Mouse (Mus musculus) neural tube, embryonic 14.5 days (tissue): ENCODE measurements around the gene Aar2. TPM values are rescaled to one million over a fixed set of nuclear protein-coding genes. Genes with fewer than 3 reads are reported as not detected.
A peak's percentile ranks its signal among the peaks of the same experiment; 100 is the strongest.
"Not testable (repeated sequence)": the region's sequence is repeated elsewhere in the genome, so short reads cannot be mapped to it uniquely, and the experiment has no call there.

Experiments
- ATAC-seq: fragments of 200-750 bp; cut with Nextera tagmentation; 2 replicates; pipeline ENCODE4 v1.8.0; 2017; ENCODE audit warnings: low read depth, mild to moderate bottlenecking, moderate TSS enrichment, moderate library complexity
- H3K27ac ChIP-seq: fragments of 300-500 bp; sonication (generic); 2 replicates; pipeline ENCODE4 v1.5.1; 2014; ENCODE audit warnings: low read depth, mild to moderate bottlenecking, control low read depth, low read length, moderate library complexity, mixed read lengths
- H3K27me3 ChIP-seq: fragments of 300-500 bp; sonication (generic); 2 replicates; pipeline ENCODE4 v1.6.1; 2014; ENCODE audit warnings: low read length; ENCODE audit not compliant: control insufficient read depth, insufficient read depth
- H3K36me3 ChIP-seq: fragments of 300-500 bp; sonication (generic); 2 replicates; pipeline ENCODE4 v1.6.1; 2014; ENCODE audit warnings: low read length, mixed read lengths; ENCODE audit not compliant: control insufficient read depth, insufficient read depth
- H3K4me1 ChIP-seq: fragments of 300-500 bp; sonication (generic); 2 replicates; pipeline ENCODE4 v1.6.1; 2014; ENCODE audit warnings: low read length; ENCODE audit not compliant: control insufficient read depth, insufficient read depth
- H3K4me2 ChIP-seq: fragments of 300-500 bp; sonication (generic); 2 replicates; pipeline ENCODE4 v1.6.1; 2014; ENCODE audit warnings: mild to moderate bottlenecking, low read depth, low read length, control low read depth
- H3K4me3 ChIP-seq: fragments of 300-500 bp; sonication (generic); 2 replicates; pipeline ENCODE4 v1.5.1; 2014; ENCODE audit warnings: low read depth, low read length, control low read depth, mixed read lengths
- H3K9ac ChIP-seq: fragments of 300-500 bp; sonication (generic); replicated peaks from 2 replicates; pipeline ENCODE4 v1.6.1; 2014; ENCODE audit warnings: low read depth, mild to moderate bottlenecking, control low read depth, low read length, mixed read lengths
- H3K9me3 ChIP-seq: fragments of 300-500 bp; sonication (generic); 2 replicates; pipeline ENCODE4 v1.6.1; 2016; ENCODE audit warnings: low read length; ENCODE audit not compliant: control insufficient read depth
- WGBS: fragments of 180-500 bp; shearing (Covaris S2); extraction: QIAGEN DNeasy Blood & Tissue Kit; methylation state at CpG from one replicate; pipeline ENCODE4 v1.1.7; 2014; 5-methylcytosine and 5-hydroxymethylcytosine counted together
- polyA plus RNA-seq: library from polyadenylated mRNA; unstranded; fragments of >200 nt; fragmentation: Nextera tagmentation; extraction: Ambion mirVana; gene quantifications from 2 replicates; pipeline ENCODE4 v1.2.1, GENCODE M21; 2014

Gene Aar2
- 51.1 and 53.9 TPM in 2 replicates for polyA plus RNA-seq

DNA sequence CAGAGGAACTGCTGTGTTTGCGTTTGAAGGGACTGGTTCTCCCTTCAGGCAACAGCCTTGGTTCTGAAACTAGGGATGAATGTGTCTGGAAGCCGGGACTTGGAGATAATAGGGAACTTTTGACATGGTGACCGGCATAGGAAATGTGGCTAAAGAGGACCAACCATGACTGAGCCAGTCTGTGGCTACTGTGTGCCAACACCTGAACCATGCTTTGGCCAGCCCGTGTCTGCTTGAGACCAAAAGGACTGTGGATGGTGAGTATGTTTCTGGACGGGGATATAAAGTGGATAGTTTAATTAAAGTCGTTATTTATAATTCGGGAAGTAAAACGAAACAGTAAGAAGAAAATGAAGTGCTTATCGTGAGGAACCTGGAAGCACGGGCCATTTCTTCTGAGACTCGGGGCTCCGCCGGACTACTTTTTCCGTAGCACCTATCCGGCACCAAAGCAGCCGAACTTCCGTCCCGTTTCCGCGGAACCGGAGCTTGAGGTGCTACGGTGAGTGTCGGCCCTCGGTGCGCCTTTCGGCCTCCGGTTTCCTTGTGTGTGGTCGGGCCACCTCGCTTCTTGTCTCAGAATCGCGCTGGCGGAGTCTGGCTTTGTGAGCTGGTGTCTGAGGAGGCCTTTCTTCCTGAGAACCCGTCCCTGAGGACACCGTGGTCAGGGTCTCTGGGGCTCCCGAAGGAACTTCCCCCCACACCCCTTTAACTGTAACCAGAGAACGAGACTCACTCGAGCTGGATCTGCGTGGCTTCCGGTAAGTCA is at the start of gene Aar2:
TSS of gene Aar2 (plus strand) at position 462 of the 769 bp plus-strand sequence.
- H3K27ac ChIP-seq: no peak within 1 kb of the TSS
- H3K4me1 ChIP-seq: peaks cover 6% of the 10 kb centered on the region; the same call in 1 of the 2 replicates
- ATAC-seq: peak; percentile 65; the same call in 1 of the 2 replicates
- 6% methylated on average over 39 of the region's 39 CpGs for WGBS
- peaks cover 8% of the 10 kb centered on the region for H3K36me3 ChIP-seq
- peak within 1 kb of the TSS; percentile 74 for H3K4me2 ChIP-seq
- H3K9ac ChIP-seq: peak within 1 kb of the TSS; percentile 69
- H3K9me3 ChIP-seq: no peaks in the 10 kb centered on the region
- no peaks in the 10 kb centered on the region for H3K27me3 ChIP-seq
- peak within 1 kb of the TSS; percentile 51 for H3K4me3 ChIP-seq

DNA sequence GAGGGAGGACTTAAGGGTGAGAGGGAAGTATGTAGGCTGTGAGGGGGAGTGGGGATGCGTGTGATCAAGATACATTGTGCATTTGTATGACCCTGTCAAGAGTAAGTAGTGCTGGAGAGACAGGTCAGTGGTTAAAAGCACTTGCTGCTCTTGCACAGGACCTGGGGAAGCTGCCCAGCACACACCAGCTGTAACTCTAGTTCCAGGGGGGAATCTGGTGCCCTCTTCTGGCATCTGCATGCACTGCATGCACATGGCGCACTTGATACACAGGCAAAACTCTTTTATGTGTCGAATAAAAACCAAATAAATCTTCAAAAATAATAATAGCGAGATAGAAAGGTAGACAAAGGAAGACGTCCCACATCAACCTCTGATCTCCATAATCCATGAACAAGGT is 49.5 kb upstream of the Aar2 start:
- H3K27ac ChIP-seq: no peak overlapping the region
- WGBS: 55% methylated on average over 5 of the region's 5 CpGs
- H3K4me1 ChIP-seq: peaks cover 9% of the 10 kb centered on the region
- H3K4me2 ChIP-seq: no peak overlapping the region
- H3K9me3 ChIP-seq: no peaks in the 10 kb centered on the region
- peaks cover 39% of the 10 kb centered on the region for H3K36me3 ChIP-seq
- no peak overlapping the region for H3K9ac ChIP-seq
- H3K27me3 ChIP-seq: no peaks in the 10 kb centered on the region
- H3K4me3 ChIP-seq: no peak overlapping the region
- ATAC-seq: 0 out of 2 replicates have a peak, but pooled peaks have one; percentile 11

DNA sequence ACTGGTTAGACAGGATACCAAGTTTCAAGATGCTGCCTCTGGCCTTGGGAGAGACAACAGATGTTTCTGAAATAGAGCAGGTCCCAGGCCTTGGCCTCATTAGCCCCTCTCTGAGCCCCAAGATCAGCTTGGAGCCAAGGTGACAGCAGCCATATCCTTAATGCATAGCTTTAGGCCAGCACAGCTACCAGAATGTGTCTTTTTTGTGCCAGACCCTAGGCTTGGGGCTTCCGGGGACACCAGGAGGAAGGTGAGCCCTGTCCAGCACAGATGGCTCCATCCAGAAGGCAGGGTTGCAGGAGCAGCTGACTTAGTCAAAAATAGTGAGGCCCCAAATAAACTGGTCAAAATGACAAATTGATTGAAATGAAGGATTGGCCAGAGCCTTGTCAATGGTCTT is 46.4 kb upstream of the Aar2 start:
- Histone ChIP-seq H3K4me3 (no peak overlapping the region), H3K4me2 (no peak overlapping the region), H3K9ac (no peak overlapping the region), H3K27ac (no peak overlapping the region), H3K9me3 (no peaks in the 10 kb centered on the region), H3K4me1 (no peaks in the 10 kb centered on the region), H3K36me3 (peaks cover 44% of the 10 kb centered on the region), H3K27me3 (no peaks in the 10 kb centered on the region)
- WGBS: 97% methylated on average over 1 of the region's 1 CpGs
- no peak for ATAC-seq

GRCm38 (mm10) chr2:156505533-156505932 is 41.9 kb upstream of the Aar2 start:
- H3K4me2 ChIP-seq: no peak overlapping the region
- H3K27me3 ChIP-seq: no peaks in the 10 kb centered on the region
- peaks cover 42% of the 10 kb centered on the region for H3K36me3 ChIP-seq
- no peak overlapping the region for H3K27ac ChIP-seq
- no peak for ATAC-seq
- WGBS: 92% methylated on average over 13 of the region's 13 CpGs
- H3K4me3 ChIP-seq: no peak overlapping the region
- H3K9me3 ChIP-seq: no peaks in the 10 kb centered on the region
- no peaks in the 10 kb centered on the region for H3K4me1 ChIP-seq
- no peak overlapping the region for H3K9ac ChIP-seq

DNA sequence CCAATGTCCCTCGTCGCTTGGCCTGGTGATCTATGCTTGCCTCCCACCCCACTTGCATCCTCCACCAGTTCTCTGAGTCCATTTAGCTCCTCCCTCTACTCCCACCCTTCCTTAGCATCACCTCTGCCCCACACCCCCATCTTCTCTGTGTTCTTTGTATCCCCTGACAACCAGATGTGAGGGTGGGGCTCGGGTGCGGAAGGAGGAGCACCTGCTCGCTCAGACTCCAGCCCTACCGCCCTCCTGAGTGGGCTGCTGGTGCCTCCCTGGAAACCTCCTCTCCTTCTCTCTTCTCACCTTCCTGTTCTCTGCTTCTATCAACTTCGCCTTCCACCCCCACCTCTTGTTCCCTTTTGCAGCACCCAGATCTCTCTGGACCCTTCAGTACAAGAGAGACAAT is 35.4 kb upstream of the Aar2 start:
- 83% methylated on average over 7 of the region's 7 CpGs for WGBS
- no peaks in the 10 kb centered on the region for H3K4me1 ChIP-seq
- H3K27me3 ChIP-seq: no peaks in the 10 kb centered on the region
- ATAC-seq: no peak
- no peak overlapping the region for H3K27ac ChIP-seq
- no peak overlapping the region for H3K9ac ChIP-seq
- no peaks in the 10 kb centered on the region for H3K9me3 ChIP-seq
- no peak overlapping the region for H3K4me3 ChIP-seq
- H3K36me3 ChIP-seq: peaks cover 37% of the 10 kb centered on the region
- no peak overlapping the region for H3K4me2 ChIP-seq

DNA sequence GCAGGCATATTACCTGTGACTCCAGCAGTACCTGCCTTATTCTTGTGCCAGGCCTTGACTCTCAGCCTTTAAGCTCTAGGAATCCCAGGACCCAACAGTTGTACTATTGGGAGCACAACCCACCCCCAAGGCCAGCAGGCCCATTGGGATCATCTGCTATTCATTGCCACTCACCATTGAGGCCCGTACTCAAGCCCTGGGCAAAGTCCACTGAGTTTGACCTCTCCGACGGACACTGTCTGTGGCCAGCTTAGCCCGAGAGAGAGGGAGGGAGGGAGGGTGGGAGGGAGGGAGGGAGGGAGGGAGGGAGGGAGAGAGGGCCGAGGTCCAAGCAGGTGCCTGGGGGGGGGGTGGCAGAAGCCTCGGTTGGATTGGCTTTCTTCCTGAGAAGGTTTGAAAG is 34.8 kb upstream of the Aar2 start:
- Histone ChIP-seq H3K27me3 (no peaks in the 10 kb centered on the region), H3K9me3 (no peaks in the 10 kb centered on the region), H3K27ac (no peak overlapping the region), H3K36me3 (peaks cover 37% of the 10 kb centered on the region), H3K4me2 (no peak overlapping the region), H3K9ac (no peak overlapping the region), H3K4me1 (no peaks in the 10 kb centered on the region), H3K4me3 (no peak overlapping the region)
- ATAC-seq: no peak
- WGBS: 70% methylated on average over 4 of the region's 6 CpGs

DNA sequence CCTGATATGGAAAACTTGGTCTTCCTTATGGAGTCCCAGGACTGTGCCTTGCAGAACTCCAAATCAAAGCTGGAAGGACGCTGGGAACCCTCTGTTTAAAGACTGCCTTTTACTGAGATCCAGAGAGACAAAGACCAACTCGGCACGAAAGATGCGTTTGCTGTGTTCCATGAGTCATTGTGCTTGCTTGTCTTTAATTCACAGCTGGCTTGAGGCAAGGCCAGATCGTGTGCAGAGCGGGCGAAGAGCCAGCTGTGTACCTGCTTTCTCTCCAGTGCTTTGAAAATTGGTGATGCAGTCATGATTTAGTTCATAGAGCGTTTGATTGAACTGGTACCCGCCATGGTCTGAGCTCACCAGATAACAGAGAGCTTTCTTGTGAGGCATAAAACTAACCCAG is 32.3 kb upstream of the Aar2 start:
- no peaks in the 10 kb centered on the region for H3K9me3 ChIP-seq
- ATAC-seq: no peak
- 84% methylated on average over 9 of the region's 9 CpGs for WGBS
- peaks cover 33% of the 10 kb centered on the region for H3K36me3 ChIP-seq
- H3K27me3 ChIP-seq: no peaks in the 10 kb centered on the region
- H3K4me3 ChIP-seq: no peak overlapping the region
- H3K4me2 ChIP-seq: no peak overlapping the region
- H3K4me1 ChIP-seq: no peaks in the 10 kb centered on the region
- H3K9ac ChIP-seq: no peak overlapping the region
- no peak overlapping the region for H3K27ac ChIP-seq

DNA sequence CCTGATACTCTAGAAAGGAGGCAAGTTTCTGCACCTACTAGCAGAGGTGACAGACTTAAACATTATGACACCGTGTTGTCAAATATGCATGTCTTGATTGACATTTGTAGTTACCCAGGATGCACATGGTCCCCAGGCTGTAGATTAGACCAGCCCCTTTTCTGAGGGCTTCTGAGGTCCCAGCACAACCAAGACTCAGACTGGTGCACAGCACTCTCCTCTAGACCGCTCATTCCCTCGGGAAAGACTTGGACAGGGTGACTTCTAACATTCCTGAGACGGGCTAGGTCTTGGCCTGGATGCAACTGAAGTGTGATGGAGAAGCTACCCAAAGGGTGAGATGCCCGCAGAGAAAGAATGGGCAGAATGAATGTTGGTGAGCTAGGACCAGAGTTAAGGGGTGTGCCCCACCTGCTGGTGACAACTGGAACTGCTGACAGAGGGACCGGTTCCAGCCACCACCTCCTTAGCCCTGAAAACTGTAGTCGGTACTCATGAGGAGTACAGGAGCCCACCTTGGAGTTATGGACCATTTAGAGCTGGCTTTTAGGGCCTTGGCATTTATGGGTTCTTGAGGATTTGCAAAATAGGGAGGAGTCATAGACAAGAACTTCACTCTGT is 31.7 kb upstream of the Aar2 start:
- H3K4me1 ChIP-seq: no peaks in the 10 kb centered on the region
- H3K9ac ChIP-seq: no peak overlapping the region
- peak; percentile 68 for ATAC-seq
- no peak overlapping the region for H3K4me2 ChIP-seq
- H3K9me3 ChIP-seq: no peaks in the 10 kb centered on the region
- WGBS: 31% methylated on average over 7 of the region's 7 CpGs
- peaks cover 33% of the 10 kb centered on the region for H3K36me3 ChIP-seq
- H3K27me3 ChIP-seq: no peaks in the 10 kb centered on the region
- no peak overlapping the region for H3K4me3 ChIP-seq
- no peak overlapping the region for H3K27ac ChIP-seq

- not testable (repeated sequence) for H3K9me3 ChIP-seq, H3K9ac ChIP-seq, H3K4me2 ChIP-seq, H3K27ac ChIP-seq, H3K4me1 ChIP-seq, H3K27me3 ChIP-seq, H3K4me3 ChIP-seq
- ATAC-seq: peak; percentile 88
- 81% methylated on average over 2 of the region's 2 CpGs for WGBS
- peaks cover 26% of the 10 kb centered on the region for H3K36me3 ChIP-seq
Measured at GRCm38 (mm10) chr2:156516678-156517077, 30.7 kb upstream of the Aar2 start.
